Mouse (Mus musculus) limb, embryonic 10.5 days (tissue): ENCODE measurements around the gene Rnf39. TPM values are rescaled to one million over a fixed set of nuclear protein-coding genes. Genes with fewer than 3 reads are reported as not detected.
"Not testable (repeated sequence)": the region's sequence is repeated elsewhere in the genome, so short reads cannot be mapped to it uniquely, and the experiment has no call there.

Experiments
- DNase-seq: peaks from one replicate; pipeline ENCODE4 v3.0.0-alpha.2; 2017; ENCODE audit warnings: low spot score
- H3K27ac ChIP-seq: fragments of 300-500 bp; sonication (generic); 2 replicates; pipeline ENCODE4 v1.5.1; 2016; ENCODE audit warnings: mild to moderate bottlenecking
- H3K27me3 ChIP-seq: fragments of 300-500 bp; sonication (generic); 2 replicates; pipeline ENCODE4 v1.6.1; 2016; ENCODE audit warnings: low read depth, mild to moderate bottlenecking; ENCODE audit not compliant: poor library complexity, severe bottlenecking
- H3K36me3 ChIP-seq: fragments of 300-500 bp; sonication (generic); 2 replicates; pipeline ENCODE4 v1.6.1; 2016; ENCODE audit warnings: mild to moderate bottlenecking, moderate library complexity
- H3K4me1 ChIP-seq: fragments of 300-500 bp; sonication (generic); 2 replicates; pipeline ENCODE4 v1.6.1; 2016
- H3K4me3 ChIP-seq: fragments of 300-500 bp; sonication (generic); 2 replicates; pipeline ENCODE4 v1.5.1; 2016; ENCODE audit warnings: mild to moderate bottlenecking, moderate library complexity
- H3K9me3 ChIP-seq: fragments of 300-500 bp; sonication (generic); replicated peaks from 2 replicates; pipeline ENCODE4 v1.6.1; 2016; ENCODE audit warnings: mild to moderate bottlenecking
- WGBS: fragments of 180-500 bp; shearing (Covaris S2); methylation state at CpG from one replicate; pipeline ENCODE4 v1.1.7; 2016; 5-methylcytosine and 5-hydroxymethylcytosine counted together
- polyA plus RNA-seq: library from polyadenylated mRNA; unstranded; fragments of >200 nt; fragmentation: Nextera tagmentation; extraction: Ambion mirVana; gene quantifications from 2 replicates; pipeline ENCODE4 v1.2.1, GENCODE M21; 2016

Rnf39 gene
- polyA plus RNA-seq, 1 experiment from 2014 or later, result 0.45 TPM

GRCm38 (mm10) chr17:36971172-36971850 is 28.6 kb downstream of the Rnf39 start:
- no peaks in the 10 kb centered on the region for H3K4me1 ChIP-seq
- no peaks in the 10 kb centered on the region for H3K9me3 ChIP-seq
- H3K27me3 ChIP-seq, result no peaks in the 10 kb centered on the region
- DNase-seq, result no peak
- H3K36me3 ChIP-seq, result no peaks in the 10 kb centered on the region
- no peak overlapping the region for H3K27ac ChIP-seq
- 90% methylated on average over 6 of the region's 6 CpGs for WGBS
- H3K4me3 ChIP-seq, result no peak overlapping the region

GRCm38 (mm10) chr17:36972791-36973190 is 30.1 kb downstream of the Rnf39 start:
- no peak for DNase-seq
- Histone ChIP-seq H3K27ac (no peak overlapping the region), H3K36me3 (no peaks in the 10 kb centered on the region), H3K9me3 (no peaks in the 10 kb centered on the region), H3K4me1 (no peaks in the 10 kb centered on the region), H3K27me3 (no peaks in the 10 kb centered on the region), H3K4me3 (no peak overlapping the region)
- 90% methylated on average over 3 of the region's 3 CpGs for WGBS

GRCm38 (mm10) chr17:36973271-36973787 is 30.6 kb downstream of the Rnf39 start:
- Histone ChIP-seq H3K4me3 (no peak overlapping the region), H3K9me3 (no peaks in the 10 kb centered on the region), H3K36me3 (no peaks in the 10 kb centered on the region), H3K27me3 (no peaks in the 10 kb centered on the region), H3K4me1 (no peaks in the 10 kb centered on the region), H3K27ac (no peak overlapping the region)
- 80% methylated on average over 8 of the region's 8 CpGs for WGBS
- DNase-seq, result no peak

- Histone ChIP-seq H3K36me3 (no peaks in the 10 kb centered on the region), H3K27me3 (no peaks in the 10 kb centered on the region; the same call in 1 of the 2 replicates), H3K27ac (peak within 1 kb of the TSS; percentile 56), H3K9me3 (no peaks in the 10 kb centered on the region), H3K4me1 (peaks cover 21% of the 10 kb centered on the region), H3K4me3 (peak within 1 kb of the TSS; percentile 39)
- DNase-seq, result no peak
- 13% methylated on average over 18 of the region's 18 CpGs for WGBS
Measured at GRCm38 (mm10) chr17:36981221-36981813, 38.6 kb downstream of the Rnf39 start, which contains the start of gene 2410137M14Rik. Gene 2410137M14Rik (minus strand): TSS chr17:36981237.

- Histone ChIP-seq H3K27ac (peak overlapping the region; percentile 56), H3K4me3 (peak overlapping the region; percentile 39), H3K36me3 (no peaks in the 10 kb centered on the region), H3K9me3 (no peaks in the 10 kb centered on the region), H3K27me3 (peaks cover 5% of the 10 kb centered on the region), H3K4me1 (peaks cover 21% of the 10 kb centered on the region)
- WGBS, result 3% methylated on average over 4 of the region's 4 CpGs
- DNase-seq, result no peak
Measured at GRCm38 (mm10) chr17:36981845-36982244, 39.1 kb downstream of the Rnf39 start.

- H3K27ac ChIP-seq, result no peak overlapping the region
- WGBS, result 18% methylated on average over 5 of the region's 5 CpGs
- no peaks in the 10 kb centered on the region for H3K36me3 ChIP-seq
- DNase-seq, result no peak
- no peaks in the 10 kb centered on the region for H3K9me3 ChIP-seq
- H3K4me1 ChIP-seq, result peaks cover 21% of the 10 kb centered on the region
- no peak overlapping the region for H3K4me3 ChIP-seq
- peaks cover 12% of the 10 kb centered on the region for H3K27me3 ChIP-seq
Measured at GRCm38 (mm10) chr17:36982253-36983155, 39.8 kb downstream of the Rnf39 start.

GRCm38 (mm10) chr17:36988475-36988874 is 45.8 kb downstream of the Rnf39 start:
- no peak for DNase-seq
- Histone ChIP-seq H3K9me3 (no peaks in the 10 kb centered on the region), H3K27me3 (peaks cover 39% of the 10 kb centered on the region), H3K27ac (no peak overlapping the region), H3K36me3 (no peaks in the 10 kb centered on the region), H3K4me1 (peaks cover 4% of the 10 kb centered on the region; the same call in 1 of the 2 replicates), H3K4me3 (peak overlapping the region; percentile 20)
- WGBS, result 7% methylated on average over 24 of the region's 24 CpGs

GRCm38 (mm10) chr17:36989437-36989836 is 46.7 kb downstream of the Rnf39 start, which contains the start of gene H2-M5:
Gene H2-M5 (minus strand): TSS chr17:36989537.
- no peaks in the 10 kb centered on the region for H3K36me3 ChIP-seq
- peak within 1 kb of the TSS; percentile 20 for H3K4me3 ChIP-seq
- peaks cover 4% of the 10 kb centered on the region; the same call in 1 of the 2 replicates for H3K4me1 ChIP-seq
- no peaks in the 10 kb centered on the region for H3K9me3 ChIP-seq
- no peak for DNase-seq
- H3K27ac ChIP-seq, result no peak within 1 kb of the TSS
- peaks cover 39% of the 10 kb centered on the region for H3K27me3 ChIP-seq
- WGBS, result 27% methylated on average over 5 of the region's 5 CpGs

GRCm38 (mm10) chr17:36990630-36991029 is 47.9 kb downstream of the Rnf39 start:
- H3K9me3 ChIP-seq, H3K4me3 ChIP-seq, H3K27ac ChIP-seq, H3K36me3 ChIP-seq, H3K4me1 ChIP-seq, DNase-seq: not testable (repeated sequence)
- peaks cover 39% of the 10 kb centered on the region for H3K27me3 ChIP-seq
- WGBS, result 95% methylated on average over 6 of the region's 6 CpGs

- H3K27ac ChIP-seq, result no peak overlapping the region
- no peaks in the 10 kb centered on the region for H3K36me3 ChIP-seq
- WGBS, result 67% methylated on average over 3 of the region's 3 CpGs
- H3K4me3 ChIP-seq, result no peak overlapping the region
- H3K9me3 ChIP-seq, result no peaks in the 10 kb centered on the region
- peaks cover 27% of the 10 kb centered on the region for H3K27me3 ChIP-seq
- peaks cover 4% of the 10 kb centered on the region; the same call in 1 of the 2 replicates for H3K4me1 ChIP-seq
- DNase-seq, result no peak
Measured at GRCm38 (mm10) chr17:36992336-36993104, 49.8 kb downstream of the Rnf39 start.

GRCm38 (mm10) chr17:36993770-36994325 is 51.1 kb downstream of the Rnf39 start:
- Histone ChIP-seq H3K36me3 (no peaks in the 10 kb centered on the region), H3K4me3 (no peak overlapping the region), H3K27ac (no peak overlapping the region), H3K27me3 (peaks cover 14% of the 10 kb centered on the region), H3K4me1 (no peaks in the 10 kb centered on the region; the same call in 1 of the 2 replicates), H3K9me3 (no peaks in the 10 kb centered on the region)
- DNase-seq, result no peak
- WGBS, result 88% methylated on average over 4 of the region's 4 CpGs

- DNase-seq, result no peak
- no peak overlapping the region for H3K27ac ChIP-seq
- WGBS, result 88% methylated on average over 2 of the region's 2 CpGs
- peaks cover 7% of the 10 kb centered on the region for H3K27me3 ChIP-seq
- H3K4me1 ChIP-seq, result no peaks in the 10 kb centered on the region; the same call in 1 of the 2 replicates
- H3K4me3 ChIP-seq, result no peak overlapping the region
- H3K36me3 ChIP-seq, result no peaks in the 10 kb centered on the region
- H3K9me3 ChIP-seq, result no peaks in the 10 kb centered on the region
Measured at GRCm38 (mm10) chr17:36994528-36994927, 51.8 kb downstream of the Rnf39 start.
